Mouse (Mus musculus) MEL (cell line): Measurements from ENCODE around the gene Fam184a. TPM values are rescaled to one million over a fixed set of nuclear protein-coding genes. Genes with fewer than 3 reads are reported as not detected.
A peak's percentile ranks its signal among the peaks of the same experiment; 100 is the strongest.

Experiments used
- DNase-seq: peaks from one replicate; pipeline ENCODE4 v3.0.0; 2011; ENCODE audit warnings: low read depth, low spot score
- H3K27ac ChIP-seq: 2 replicates; pipeline ENCODE4 v1.5.1; 2012; ENCODE audit warnings: low read depth, mild to moderate bottlenecking, control low read depth, low read length, moderate library complexity; ENCODE audit not compliant: control insufficient read depth
- H3K27me3 ChIP-seq, 2 experiments: fragments of 150-350 bp in 1 of 2; sonication (generic) in 1 of 2; 2 replicates each; pipeline ENCODE4 v1.6.1; 2012; ENCODE audit warnings: low read length in 2 of 2, mild to moderate bottlenecking in 2 of 2, improper control_type of control experiment in 1 of 2, moderate library complexity in 1 of 2; ENCODE audit not compliant: insufficient read depth in 2 of 2, control insufficient read depth in 1 of 2
- H3K36me3 ChIP-seq, 2 experiments: 2 replicates each; pipeline ENCODE4 v1.6.1; 2012 to 2014; ENCODE audit warnings: low read length in 2 of 2, improper control_type of control experiment in 1 of 2, inconsistent platforms in 1 of 2, mild to moderate bottlenecking in 1 of 2; ENCODE audit not compliant: insufficient read depth in 2 of 2, control insufficient read depth in 1 of 2
- H3K4me1 ChIP-seq, 2 experiments: fragments of 150-350 bp in 1 of 2; sonication (generic) in 1 of 2; 2 replicates each; pipeline ENCODE4 v1.6.1; 2012; ENCODE audit warnings: low read length in 2 of 2, improper control_type of control experiment in 1 of 2, mild to moderate bottlenecking in 1 of 2; ENCODE audit not compliant: insufficient read depth in 2 of 2, control insufficient read depth in 1 of 2
- H3K4me3 ChIP-seq, 2 experiments: fragments of 150-350 bp in 1 of 2; sonication (generic) in 1 of 2; 2 replicates each; pipeline ENCODE4 v1.5.1; 2012; ENCODE audit warnings: low read depth in 2 of 2, low read length in 2 of 2, mild to moderate bottlenecking in 2 of 2, moderate library complexity in 2 of 2, control low read depth in 1 of 2, improper control_type of control experiment in 1 of 2; ENCODE audit not compliant: control insufficient read depth in 1 of 2, insufficient read depth in 1 of 2
- H3K79me2 ChIP-seq: 2 replicates; pipeline ENCODE4 v1.6.1; 2012; ENCODE audit warnings: mild to moderate bottlenecking, low read length, moderate library complexity; ENCODE audit not compliant: control insufficient read depth, poor library complexity, insufficient read depth
- H3K9ac ChIP-seq: 2 replicates; pipeline ENCODE4 v1.6.1; 2012; ENCODE audit warnings: low read depth, mild to moderate bottlenecking, control low read depth, low read length, moderate library complexity; ENCODE audit not compliant: control insufficient read depth, poor library complexity, severe bottlenecking
- H3K9me3 ChIP-seq: fragments of 150-350 bp; sonication (generic); replicated peaks from 2 replicates; pipeline ENCODE4 v1.6.1; 2012; ENCODE audit warnings: mild to moderate bottlenecking, low read length, improper control_type of control experiment, moderate library complexity; ENCODE audit not compliant: insufficient read depth
- CHD1 ChIP-seq: IDR thresholded peaks from 2 replicates; pipeline ENCODE4 v1.6.1; 2012; ENCODE audit warnings: low read depth, mild to moderate bottlenecking, inconsistent platforms, low read length, improper control_type of control experiment
- CTCF ChIP-seq, 3 experiments: IDR thresholded peaks in 2 of 3; conservative IDR thresholded peaks in 1 of 3; 2 replicates each; pipeline ENCODE4 v1.5.1; 2011 to 2012; ENCODE audit warnings: low read length in 3 of 3, low read depth in 2 of 3, mild to moderate bottlenecking in 2 of 3, improper control_type of control experiment in 1 of 3, inconsistent platforms in 1 of 3, mixed read lengths in 1 of 3, moderate library complexity in 1 of 3; ENCODE audit not compliant: control insufficient read depth in 1 of 3, insufficient read depth in 1 of 3, poor library complexity in 1 of 3, severe bottlenecking in 1 of 3
- E2F4 ChIP-seq: IDR thresholded peaks from 2 replicates; pipeline ENCODE4 v1.6.1; 2011; ENCODE audit warnings: low read depth, low read length, improper control_type of control experiment, borderline replicate concordance
- ETS1 ChIP-seq: IDR thresholded peaks from 2 replicates; pipeline ENCODE4 v1.6.1; 2012; ENCODE audit warnings: low read depth, mild to moderate bottlenecking, inconsistent platforms, low read length, improper control_type of control experiment, moderate library complexity
- GABPA ChIP-seq: IDR thresholded peaks from 2 replicates; pipeline ENCODE4 v1.6.1; 2012; ENCODE audit warnings: low read depth, mild to moderate bottlenecking, inconsistent platforms, low read length, improper control_type of control experiment, moderate library complexity
- HCFC1 ChIP-seq: IDR thresholded peaks from 2 replicates; pipeline ENCODE4 v1.6.1; 2012; ENCODE audit warnings: low read depth, mild to moderate bottlenecking, inconsistent platforms, low read length, improper control_type of control experiment, moderate library complexity
- JUND ChIP-seq: IDR thresholded peaks from 2 replicates; pipeline ENCODE4 v1.6.1; 2011; ENCODE audit warnings: low read depth, mild to moderate bottlenecking, improper control_type of control experiment, low read length
- KAT2A ChIP-seq: conservative IDR thresholded peaks from 2 replicates; pipeline ENCODE4 v1.6.1; 2012; ENCODE audit warnings: low read depth, low read length, improper control_type of control experiment, inconsistent platforms
- MAFK ChIP-seq: IDR thresholded peaks from 2 replicates; pipeline ENCODE4 v1.6.1; 2011; ENCODE audit warnings: low read depth, mild to moderate bottlenecking, low read length, improper control_type of control experiment, borderline replicate concordance
- MAZ ChIP-seq: IDR thresholded peaks from 2 replicates; pipeline ENCODE4 v1.6.1; 2012; ENCODE audit warnings: low read depth, mild to moderate bottlenecking, inconsistent platforms, low read length, improper control_type of control experiment
- MYB ChIP-seq: IDR thresholded peaks from 2 replicates; pipeline ENCODE4 v1.6.1; 2011; ENCODE audit warnings: mild to moderate bottlenecking, low read depth, low read length, improper control_type of control experiment
- MYC ChIP-seq: IDR thresholded peaks from 2 replicates; pipeline ENCODE4 v1.6.1; 2011; ENCODE audit warnings: low read depth, mild to moderate bottlenecking, low read length, improper control_type of control experiment, moderate library complexity
- NELFE ChIP-seq: IDR thresholded peaks from 2 replicates; pipeline ENCODE4 v1.6.1; 2011; ENCODE audit warnings: low read depth, low read length, improper control_type of control experiment
- POLR2A ChIP-seq, 2 experiments: IDR thresholded peaks; 2 replicates each; pipeline ENCODE4 v1.6.1; 2011 to 2012; ENCODE audit warnings: low read length in 2 of 2, mild to moderate bottlenecking in 2 of 2, control low read depth in 1 of 2, improper control_type of control experiment in 1 of 2, low read depth in 1 of 2, moderate library complexity in 1 of 2; ENCODE audit not compliant: control insufficient read depth in 1 of 2, insufficient read depth in 1 of 2, poor library complexity in 1 of 2
- POLR2AphosphoS2 ChIP-seq: IDR thresholded peaks from 2 replicates; pipeline ENCODE4 v1.6.1; 2011; ENCODE audit warnings: low read length, improper control_type of control experiment
- POLR2AphosphoS5 ChIP-seq: IDR thresholded peaks from 2 replicates; pipeline ENCODE4 v1.6.1; 2012; ENCODE audit warnings: low read depth, borderline replicate concordance, mild to moderate bottlenecking, inconsistent platforms, low read length, moderate library complexity, mixed read lengths
- SIN3A ChIP-seq: IDR thresholded peaks from 2 replicates; pipeline ENCODE4 v1.6.1; 2012; ENCODE audit warnings: low read length, improper control_type of control experiment, inconsistent platforms
- TAL1 ChIP-seq: IDR thresholded peaks from 2 replicates; pipeline ENCODE4 v1.6.1; 2012; ENCODE audit warnings: mild to moderate bottlenecking, inconsistent platforms, low read length, moderate library complexity, mixed read lengths
- UBTF ChIP-seq: IDR thresholded peaks from 2 replicates; pipeline ENCODE4 v1.6.1; 2012; ENCODE audit warnings: low read depth, mild to moderate bottlenecking, inconsistent platforms, low read length, improper control_type of control experiment, moderate library complexity, borderline replicate concordance; ENCODE audit not compliant: insufficient read depth
- ZC3H11A ChIP-seq: IDR thresholded peaks from 2 replicates; pipeline ENCODE4 v1.6.1; 2012; ENCODE audit warnings: low read depth, mild to moderate bottlenecking, inconsistent platforms, low read length, improper control_type of control experiment
- ZKSCAN1 ChIP-seq: IDR thresholded peaks from 2 replicates; pipeline ENCODE4 v1.6.1; 2012; ENCODE audit warnings: low read depth, mild to moderate bottlenecking, inconsistent platforms, low read length, improper control_type of control experiment, moderate library complexity
- polyA plus RNA-seq, 2 experiments: library from polyadenylated mRNA; stranded (reverse) in 1 of 2; unstranded in 1 of 2; fragments of >175 nt in 1 of 2; fragments of >200 nt in 1 of 2; gene quantifications; 2 replicates each; pipeline versions ENCODE4 v1.2.1 to v1.2.4; 2012; ENCODE audit warnings: low replicate concordance in 2 of 2, low read depth in 1 of 2; ENCODE audit not compliant: insufficient read length in 2 of 2, insufficient read depth in 1 of 2, missing spikeins in 1 of 2
- total RNA-seq: library from RNA; depleted of rRNA; stranded (reverse); fragments of 300-350 nt; gene quantifications from 2 replicates; pipeline ENCODE4 v1.2.3, GENCODE M21; 2012; rRNA removed

Gene Fam184a
- total and polyA plus RNA-seq, 3 experiments, result not detected

GRCm38 (mm10) chr10:53595744-53596676 lies 154.9 kb downstream of the Fam184a start (continued):
- TF ChIP-seq MAFK (no peak), JUND (no peak), ZKSCAN1 (no peak), CHD1 (no peak; the same call in 1 of the 2 replicates), SIN3A (peak; percentile 50), MAZ (peak; percentile 19; the same call in 1 of the 2 replicates), E2F4 (no peak), POLR2AphosphoS5 (peak; percentile 16; the same call in 1 of the 2 replicates)

- H3K27me3 ChIP-seq, result no peaks in the 10 kb centered on the region
- no peak for DNase-seq
- TF ChIP-seq UBTF (no peak), KAT2A (no peak), HCFC1 (no peak), NELFE (no peak), CTCF (IDR thresholded peaks at IDR 0.05 in 2 of 3, conservative IDR thresholded peaks at IDR 0.05 in 1 of 3; ENCODE audit: control insufficient read depth in 1 of 3, insufficient read depth in 1 of 3, low read depth in 2 of 3, low read length in 3 of 3, poor library complexity in 1 of 3, severe bottlenecking in 1 of 3) (no peak), ETS1 (no peak), CHD1 (no peak), POLR2AphosphoS2 (no peak), MYB (no peak), ZKSCAN1 (no peak), GABPA (no peak), MAFK (no peak), POLR2A (IDR thresholded peaks at IDR 0.05; ENCODE audit: control insufficient read depth in 1 of 2, insufficient read depth in 1 of 2, low read depth in 1 of 2, low read length in 2 of 2, poor library complexity in 1 of 2) (no peak), TAL1 (no peak), MYC (no peak), ZC3H11A (no peak)
Observed at GRCm38 (mm10) chr10:53585777-53586176, 165.1 kb downstream of the Fam184a start.

More at GRCm38 (mm10) chr10:53585777-53586176, 165.1 kb downstream of the Fam184a start:
- Histone ChIP-seq H3K4me1 (peaks cover 0 to 3% of the 10 kb centered on the region in 2 experiments; a peak in 1 of 4 replicates), H3K9ac (no peak overlapping the region), H3K9me3 (no peaks in the 10 kb centered on the region), H3K36me3 (0 out of 4 replicates have a peak, but pooled peaks cover 0 to 2% of the 10 kb centered on the region in 2 experiments), H3K79me2 (no peaks in the 10 kb centered on the region), H3K27ac (no peak overlapping the region), H3K4me3 (no peak overlapping the region)

Other genes starting within 250 kb of the Fam184a start
- gene Asf1a, start 154.4 kb downstream of the Fam184a start, total RNA-seq, result 63.8 and 65.1 TPM in 2 replicates
- 10 to 100 TPM in 1 of 2 experiments, not detected in 1; 91.4 TPM for gene Asf1a, start 154.4 kb downstream of the Fam184a start, polyA plus RNA-seq
- 5.2 and 5.3 TPM in 2 replicates for gene Mcm9, start 120.7 kb downstream of the Fam184a start, total RNA-seq
- gene Mcm9, start 120.7 kb downstream of the Fam184a start, polyA plus RNA-seq, result 10 to 100 TPM in 1 of 2 experiments, not detected in 1; 12.6 TPM